Mouse (Mus musculus): ENCODE measurements at regions not wholly inside any gene's neighbourhood (a gene's known extent, or its start where the extent isn't known, plus 50 kb on each side); places are given as distances from the start of the nearest gene placed in this dataset.

DNA sequence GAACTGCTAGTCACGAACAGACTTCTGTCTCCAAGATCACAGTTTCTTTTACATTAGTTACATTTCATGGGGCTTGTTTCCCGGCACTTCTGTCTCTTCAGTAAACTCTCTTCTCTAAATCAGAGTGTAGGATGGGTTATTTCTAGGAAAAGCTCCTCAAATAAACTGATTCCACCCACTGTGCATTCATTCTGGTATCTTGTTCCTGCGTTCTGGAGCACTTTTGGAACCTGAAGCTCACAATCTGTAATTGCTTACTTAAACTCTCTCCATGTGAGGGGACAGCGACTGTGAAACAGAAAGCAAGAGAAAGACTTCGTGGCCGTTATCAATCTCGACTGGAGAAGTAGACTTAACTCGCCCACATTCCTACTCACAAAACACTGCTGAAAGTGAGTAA is 83.1 kb upstream of the Acvr2a start:
- 68% methylated on average over 8 of the region's 8 CpGs for WGBS
- H3K9ac ChIP-seq (ENCODE audit: low read depth, low read length): no peak overlapping the region
- H3K27me3 ChIP-seq (ENCODE audit: control insufficient read depth, insufficient read depth, low read length): no peaks in the 10 kb centered on the region
- no peaks in the 10 kb centered on the region for H3K9me3 ChIP-seq (ENCODE audit: control insufficient read depth, low read length)
- no peak overlapping the region for H3K4me2 ChIP-seq (replicated peaks; ENCODE audit: low read depth, low read length)
- H3K36me3 ChIP-seq (ENCODE audit: control insufficient read depth, insufficient read depth, low read length): no peaks in the 10 kb centered on the region
- no peak overlapping the region for H3K27ac ChIP-seq (ENCODE audit: low read depth, low read length)
- H3K4me1 ChIP-seq (ENCODE audit: control insufficient read depth, insufficient read depth, low read length): no peaks in the 10 kb centered on the region
- no peak for ATAC-seq (ENCODE audit: low FRiP score, low TSS enrichment)
- no peak overlapping the region for H3K4me3 ChIP-seq (ENCODE audit: low read length)

DNA sequence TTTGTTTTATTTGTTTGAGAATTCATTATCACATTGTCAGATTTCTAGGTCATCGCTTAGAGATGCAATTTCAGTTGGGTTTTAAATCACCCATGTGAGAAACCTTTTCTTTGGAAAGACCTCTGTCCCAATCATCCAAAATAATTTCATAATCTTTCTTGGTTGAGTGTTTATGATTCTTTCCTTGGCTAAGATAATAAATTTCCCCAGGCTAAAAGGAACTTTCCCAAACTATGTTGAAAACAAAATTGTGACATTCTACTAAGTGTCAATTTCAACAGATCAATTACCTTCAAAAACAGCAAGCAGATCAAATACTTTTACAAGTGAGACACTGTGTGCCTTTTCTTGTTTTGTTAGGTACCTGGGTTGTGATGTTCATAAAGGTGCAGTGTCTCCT is 80.0 kb upstream of the Acvr2a start:
- WGBS: 89% methylated on average over 1 of the region's 1 CpGs
- no peaks in the 10 kb centered on the region for H3K4me1 ChIP-seq (ENCODE audit: control insufficient read depth, insufficient read depth, low read length)
- H3K27ac ChIP-seq (ENCODE audit: low read depth, low read length): no peak overlapping the region
- no peak overlapping the region for H3K4me2 ChIP-seq (replicated peaks; ENCODE audit: low read depth, low read length)
- no peaks in the 10 kb centered on the region for H3K27me3 ChIP-seq (ENCODE audit: control insufficient read depth, insufficient read depth, low read length)
- H3K9ac ChIP-seq (ENCODE audit: low read depth, low read length): no peak overlapping the region
- H3K4me3 ChIP-seq (ENCODE audit: low read length): no peak overlapping the region
- no peaks in the 10 kb centered on the region for H3K36me3 ChIP-seq (ENCODE audit: control insufficient read depth, insufficient read depth, low read length)
- H3K9me3 ChIP-seq (ENCODE audit: control insufficient read depth, low read length): no peaks in the 10 kb centered on the region
- ATAC-seq (ENCODE audit: low FRiP score, low TSS enrichment): no peak

DNA sequence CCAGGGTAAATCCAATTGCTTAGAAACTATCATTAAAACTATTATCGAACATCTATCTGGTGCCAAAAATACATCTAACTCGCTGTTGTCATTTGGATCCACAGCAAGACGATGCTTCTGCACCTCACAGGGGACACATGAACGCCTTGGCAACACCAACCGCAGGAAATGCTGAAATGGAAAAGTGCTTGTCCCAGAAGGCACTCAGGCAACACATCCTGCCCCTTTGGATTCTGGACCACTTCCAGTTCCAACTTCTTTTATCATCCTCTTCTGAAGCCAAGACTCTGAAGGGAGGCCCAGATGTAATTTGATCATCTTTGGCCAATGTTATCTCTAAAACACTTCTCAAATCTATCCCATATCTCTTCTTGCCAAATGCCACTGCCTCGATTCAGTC is 79.4 kb upstream of the Acvr2a start:
- Histone ChIP-seq H3K4me3 (ENCODE audit: low read length) (no peak overlapping the region), H3K36me3 (ENCODE audit: control insufficient read depth, insufficient read depth, low read length) (no peaks in the 10 kb centered on the region), H3K9ac (ENCODE audit: low read depth, low read length) (no peak overlapping the region), H3K27ac (ENCODE audit: low read depth, low read length) (no peak overlapping the region), H3K9me3 (ENCODE audit: control insufficient read depth, low read length) (no peaks in the 10 kb centered on the region), H3K27me3 (ENCODE audit: control insufficient read depth, insufficient read depth, low read length) (no peaks in the 10 kb centered on the region), H3K4me1 (ENCODE audit: control insufficient read depth, insufficient read depth, low read length) (no peaks in the 10 kb centered on the region), H3K4me2 (replicated peaks; ENCODE audit: low read depth, low read length) (no peak overlapping the region)
- ATAC-seq (ENCODE audit: low FRiP score, low TSS enrichment): no peak
- 79% methylated on average over 6 of the region's 6 CpGs for WGBS

DNA sequence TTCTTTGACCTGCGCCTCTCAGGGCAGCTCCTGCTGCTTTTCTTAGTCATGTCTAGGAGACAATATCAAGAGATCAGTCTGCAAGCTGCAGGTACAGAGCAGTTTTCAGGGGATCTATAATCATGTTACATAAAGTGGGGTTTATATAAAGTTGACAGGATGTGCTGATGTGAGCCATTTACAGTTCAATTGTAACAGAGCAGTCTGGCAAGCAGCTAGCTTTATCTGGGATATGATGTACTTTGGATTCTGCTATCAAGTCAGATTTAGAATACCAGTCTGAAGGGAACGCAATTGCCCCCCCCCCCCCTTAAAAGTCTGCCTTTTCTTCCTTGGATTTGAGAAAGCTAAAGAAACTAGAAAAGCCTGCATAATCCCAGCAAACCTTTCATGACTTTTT is 77.6 kb upstream of the Acvr2a start:
- Histone ChIP-seq H3K9me3 (ENCODE audit: control insufficient read depth, low read length) (no peaks in the 10 kb centered on the region), H3K27ac (ENCODE audit: low read depth, low read length) (no peak overlapping the region), H3K9ac (ENCODE audit: low read depth, low read length) (no peak overlapping the region), H3K4me2 (replicated peaks; ENCODE audit: low read depth, low read length) (no peak overlapping the region), H3K36me3 (ENCODE audit: control insufficient read depth, insufficient read depth, low read length) (no peaks in the 10 kb centered on the region), H3K27me3 (ENCODE audit: control insufficient read depth, insufficient read depth, low read length) (no peaks in the 10 kb centered on the region), H3K4me3 (ENCODE audit: low read length) (no peak overlapping the region), H3K4me1 (ENCODE audit: control insufficient read depth, insufficient read depth, low read length) (no peaks in the 10 kb centered on the region)
- WGBS: 79% methylated on average over 2 of the region's 2 CpGs
- no peak for ATAC-seq (ENCODE audit: low FRiP score, low TSS enrichment)

Measured in kidney, embryonic 14.5 days (tissue).